Comparison of ENCODE assay signal across 8 mouse cellular contexts in the genomic region with DNA sequence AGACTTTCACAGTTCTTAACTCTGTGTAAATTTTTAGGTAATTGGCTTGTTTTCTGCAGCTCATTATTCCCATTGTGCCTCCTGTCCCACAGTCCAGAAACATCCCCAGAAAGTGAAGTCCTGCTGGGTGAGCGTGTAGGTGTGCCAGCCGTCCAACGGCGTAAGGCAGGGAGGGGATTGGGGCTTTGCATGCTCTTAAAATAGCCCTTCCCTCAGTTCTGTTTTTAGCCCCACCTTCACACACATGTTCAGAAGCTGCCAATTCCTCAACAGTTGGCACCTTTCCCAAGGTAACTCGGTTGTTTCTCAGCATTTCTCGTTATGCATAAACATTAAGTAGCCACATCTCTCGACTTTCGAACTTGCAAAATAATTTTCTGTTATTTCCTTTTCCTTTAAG. TPM values are rescaled to one million over a fixed set of nuclear protein-coding genes. Genes with fewer than 3 reads are reported as not detected.
DNase-seq lines count a peak whose midpoint lies in the region; ATAC-seq and TF ChIP-seq lines count a peak whose summit lies in the region.

No protein-coding gene starts in this region.

- intact Hi-C loops in heart, postnatal 10 days (cut with DNase I), result no loop called here

- 20% methylated on average over 8 of the region's 8 CpGs for WGBS in cerebellum, adult 2 months
- 84% methylated on average over 8 of the region's 8 CpGs for WGBS in kidney, embryonic 14.5 days

- no peaks in the 10 kb centered on the region for H3K36me3 ChIP-seq in kidney, embryonic 14.5 days (ENCODE audit: control insufficient read depth, insufficient read depth, low read length)

- no peak for TF ChIP-seq POLR2A in cerebellum, adult 2 months (IDR thresholded peaks at IDR 0.05; ENCODE audit: borderline replicate concordance, insufficient read depth, low read length)

- no peak overlapping the region for H3K4me2 ChIP-seq in kidney, embryonic 14.5 days (replicated peaks; ENCODE audit: low read depth, low read length)

- H3K27me3 ChIP-seq in cerebellum, adult 2 months (ENCODE audit: control insufficient read depth, insufficient read depth, low read length), result no peaks in the 10 kb centered on the region
- H3K27me3 ChIP-seq in kidney, embryonic 14.5 days (ENCODE audit: control insufficient read depth, insufficient read depth, low read length), result no peaks in the 10 kb centered on the region

- no peak overlapping the region for H3K27ac ChIP-seq in cerebellum, adult 2 months (ENCODE audit: insufficient read depth, low read length)
- H3K27ac ChIP-seq in kidney, embryonic 14.5 days (ENCODE audit: low read depth, low read length), result no peak overlapping the region

- H3K9me3 ChIP-seq in kidney, embryonic 14.5 days (ENCODE audit: control insufficient read depth, low read length), result no peaks in the 10 kb centered on the region

- no peak overlapping the region for H3K9ac ChIP-seq in kidney, embryonic 14.5 days (ENCODE audit: low read depth, low read length)

- ATAC-seq in kidney, embryonic 14.5 days (ENCODE audit: low FRiP score, low TSS enrichment), result no peak
- ATAC-seq in activated CD4-positive, CD25-positive, alpha-beta regulatory T cell, adult 4 months, result no peak

- H3K4me3 ChIP-seq in cerebellum, adult 2 months (replicated peaks; ENCODE audit: insufficient read depth, low read depth, low read length), result no peak overlapping the region
- H3K4me3 ChIP-seq in kidney, embryonic 14.5 days (ENCODE audit: low read length), result no peak overlapping the region

- peaks cover 3% of the 10 kb centered on the region; the same call in 1 of the 2 replicates for H3K4me1 ChIP-seq in cerebellum, adult 2 months (ENCODE audit: control insufficient read depth, insufficient read depth, low read length)
- no peaks in the 10 kb centered on the region for H3K4me1 ChIP-seq in kidney, embryonic 14.5 days (ENCODE audit: control insufficient read depth, insufficient read depth, low read length)

- TF ChIP-seq CTCF in cerebellum, adult 2 months (IDR thresholded peaks at IDR 0.05; ENCODE audit: borderline replicate concordance, insufficient read depth, low read depth, low read length), result no peak

- peak; percentile 17 to 41 for DNase-seq in cerebellum, adult 2 months
- DNase-seq in cerebellum, adult 8-10 months, result no peak
- peak; percentile 16 for DNase-seq in lung, postnatal 36 days
- no peak for DNase-seq in lung, postnatal 4 days
- DNase-seq in heart, postnatal 10 days, result peak; percentile 69 to 70
- DNase-seq in telencephalon, adult 2 months (ENCODE audit: low read depth, low spot score), result peak; percentile 81

RNA-seq across cellular contexts. Expression of gene Gca, which starts 17.6 kb away (rescaled TPM):
- polyA plus RNA-seq in cerebellum, adult 2 months (2012; rRNA removed), result 9.6 and 11.0 TPM in 2 replicates
- 10 to 100 TPM; 28.7 to 41.1 TPM for total RNA-seq in heart, postnatal 10 days (2021)
- 15.3 and 20.6 TPM in 2 replicates for polyA plus RNA-seq in kidney, embryonic 14.5 days (2014; fragmentation: Nextera tagmentation; extraction: Ambion mirVana)
- polyA plus RNA-seq in activated CD4-positive, CD25-positive, alpha-beta regulatory T cell, adult 4 months (2017; shearing (Covaris generic)), result 1 to 10 TPM; 1.5 to 2.1 TPM

RNA-seq across cellular contexts. Expression of gene Ifih1, which starts 35.6 kb away (rescaled TPM):
- polyA plus RNA-seq in cerebellum, adult 2 months (2012; rRNA removed), result 1.3 and 1.4 TPM in 2 replicates
- total RNA-seq in heart, postnatal 10 days (2021), result 1 to 10 TPM; 3.9 to 5.5 TPM
- polyA plus RNA-seq in kidney, embryonic 14.5 days (2014; fragmentation: Nextera tagmentation; extraction: Ambion mirVana), result 1.8 and 3.1 TPM in 2 replicates
- polyA plus RNA-seq in activated CD4-positive, CD25-positive, alpha-beta regulatory T cell, adult 4 months (2017; shearing (Covaris generic)), result 10 to 100 TPM; 25.1 to 32.1 TPM

Comparison
In these comparisons a context has a peak if more than half of its experiments do, and no peak if none do; other contexts are left out.
1. DNase-seq: peak in cerebellum, adult 2 months (2 of 2), lung, postnatal 36 days (single experiment), heart, postnatal 10 days (2 of 2) and telencephalon, adult 2 months (single experiment); none in cerebellum, adult 8-10 months (single experiment) and lung, postnatal 4 days (0 of 2).